Mouse (Mus musculus): ENCODE results near the gene Gcnt1. TPM values are rescaled to one million over a fixed set of nuclear protein-coding genes. Genes with fewer than 3 reads are reported as not detected.

Gene Gcnt1
- total and polyA plus RNA-seq, 3 experiments = 1.1 to 12.1 (median 10.8) TPM

DNA sequence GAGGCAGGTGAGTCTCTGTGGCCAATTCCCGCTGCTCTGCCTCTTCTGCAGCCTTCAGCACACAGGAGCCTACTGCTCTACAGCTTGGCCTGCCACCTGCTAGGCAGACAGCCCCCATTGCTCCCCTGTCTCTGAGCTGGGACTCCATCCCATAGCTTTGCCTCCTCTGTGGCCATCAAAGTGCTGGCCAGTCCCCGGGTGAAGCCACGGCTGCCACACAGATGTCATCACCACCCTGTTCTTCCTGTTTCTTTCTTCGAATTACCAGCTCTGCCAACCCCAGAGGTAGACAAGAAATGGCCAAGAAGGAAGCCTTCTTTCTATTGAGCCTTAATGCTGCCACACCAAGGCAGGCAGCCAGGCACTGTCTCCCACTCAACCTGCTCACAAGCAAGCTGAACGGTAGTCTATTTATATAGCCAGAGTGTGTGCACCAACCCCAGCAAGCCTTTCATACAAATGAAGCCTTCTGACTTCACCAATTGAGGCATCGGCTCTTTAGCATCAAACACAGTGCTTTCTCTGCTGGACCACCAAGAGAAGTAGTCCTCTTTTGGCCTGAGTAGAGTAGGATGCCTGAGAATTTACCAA, 10.3 kb upstream of the Gcnt1 start:
- Histone ChIP-seq H3K4me3 (no peak overlapping the region), H3K9ac (ENCODE audit: low read depth, low read length) (no peak overlapping the region), H3K27me3 (ENCODE audit: control insufficient read depth, insufficient read depth, low read length) (no peaks in the 10 kb centered on the region), H3K79me2 (replicated peaks; ENCODE audit: control insufficient read depth, insufficient read depth, low read length) (no peaks in the 10 kb centered on the region), H3K36me3 (ENCODE audit: control insufficient read depth, insufficient read depth, low read length) (no peaks in the 10 kb centered on the region), H3K27ac (no peak overlapping the region), H3K4me1 (ENCODE audit: control insufficient read depth, insufficient read depth, low read length) (no peaks in the 10 kb centered on the region)
- WGBS = 62% methylated on average over 6 of the region's 6 CpGs
- no peak for DNase-seq
- intact Hi-C loops (cut with DNase I) = no loop called here
- TF ChIP-seq EP300 (IDR thresholded peaks at IDR 0.05; ENCODE audit: insufficient read depth, low read depth, low read length) (no peak), CTCF (IDR thresholded peaks at IDR 0.05) (no peak), POLR2A (IDR thresholded peaks at IDR 0.05; ENCODE audit: insufficient read depth, low read depth, low read length) (no peak)

DNA sequence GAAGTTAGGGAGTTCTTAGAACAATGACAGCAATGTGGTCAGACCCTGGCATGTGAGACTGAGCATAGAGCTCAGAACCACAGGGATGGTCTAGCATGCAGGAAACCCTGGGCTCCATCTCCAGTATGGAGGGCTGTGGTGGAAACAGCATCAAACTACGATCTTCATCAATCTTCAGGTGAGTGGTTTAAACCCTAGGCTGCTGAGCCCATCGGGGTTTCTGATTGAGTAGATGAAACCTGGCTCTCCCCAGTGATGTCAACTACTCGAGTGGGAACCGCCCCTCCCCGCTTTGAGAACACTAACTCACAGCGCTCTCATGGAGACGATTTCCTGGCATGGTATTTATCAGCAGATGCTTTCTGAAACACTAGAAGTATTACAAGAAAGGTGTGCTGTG, 7.9 kb upstream of the Gcnt1 start:
- WGBS = 61% methylated on average over 7 of the region's 7 CpGs
- no peak for DNase-seq
- H3K27ac ChIP-seq = no peak overlapping the region
- no peak overlapping the region for H3K9ac ChIP-seq (ENCODE audit: low read depth, low read length)
- no peaks in the 10 kb centered on the region for H3K27me3 ChIP-seq (ENCODE audit: control insufficient read depth, insufficient read depth, low read length)
- no peak overlapping the region for H3K4me3 ChIP-seq
- intact Hi-C loops (cut with DNase I) = no loop called here
- TF ChIP-seq CTCF (IDR thresholded peaks at IDR 0.05) (no peak), POLR2A (IDR thresholded peaks at IDR 0.05; ENCODE audit: insufficient read depth, low read depth, low read length) (no peak), EP300 (IDR thresholded peaks at IDR 0.05; ENCODE audit: insufficient read depth, low read depth, low read length) (no peak)
- H3K36me3 ChIP-seq (ENCODE audit: control insufficient read depth, insufficient read depth, low read length) = no peaks in the 10 kb centered on the region
- no peaks in the 10 kb centered on the region for H3K4me1 ChIP-seq (ENCODE audit: control insufficient read depth, insufficient read depth, low read length)
- H3K79me2 ChIP-seq (replicated peaks; ENCODE audit: control insufficient read depth, insufficient read depth, low read length) = no peaks in the 10 kb centered on the region

DNA sequence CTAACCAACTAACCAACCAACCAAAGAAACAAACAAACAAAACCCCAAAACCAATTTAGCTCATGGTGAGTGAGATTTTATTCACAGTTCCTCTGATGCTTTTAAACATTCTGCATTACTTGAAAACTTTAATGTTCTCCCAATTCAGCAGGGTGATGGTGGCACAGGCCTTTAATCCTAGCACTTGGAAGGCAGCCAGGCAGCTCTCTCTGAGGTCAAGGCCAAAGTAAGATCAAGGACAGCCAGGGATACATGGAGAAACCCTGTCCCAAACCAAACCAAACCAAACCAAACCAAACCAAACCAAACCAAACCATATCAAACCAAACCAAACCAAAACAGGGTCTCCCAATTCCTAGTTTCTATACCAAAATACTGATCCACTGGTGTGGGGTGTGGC, 6.2 kb upstream of the Gcnt1 start:
- no peak overlapping the region for H3K9ac ChIP-seq (ENCODE audit: low read depth, low read length)
- H3K36me3 ChIP-seq (ENCODE audit: control insufficient read depth, insufficient read depth, low read length) = no peaks in the 10 kb centered on the region
- no peaks in the 10 kb centered on the region for H3K79me2 ChIP-seq (replicated peaks; ENCODE audit: control insufficient read depth, insufficient read depth, low read length)
- no peak overlapping the region for H3K4me3 ChIP-seq
- H3K27ac ChIP-seq = no peak overlapping the region
- no peaks in the 10 kb centered on the region for H3K27me3 ChIP-seq (ENCODE audit: control insufficient read depth, insufficient read depth, low read length)
- TF ChIP-seq POLR2A (IDR thresholded peaks at IDR 0.05; ENCODE audit: insufficient read depth, low read depth, low read length) (no peak), CTCF (IDR thresholded peaks at IDR 0.05) (no peak), EP300 (IDR thresholded peaks at IDR 0.05; ENCODE audit: insufficient read depth, low read depth, low read length) (no peak)
- DNase-seq = no peak
- intact Hi-C loops (cut with DNase I) = no loop called here
- H3K4me1 ChIP-seq (ENCODE audit: control insufficient read depth, insufficient read depth, low read length) = no peaks in the 10 kb centered on the region

DNA sequence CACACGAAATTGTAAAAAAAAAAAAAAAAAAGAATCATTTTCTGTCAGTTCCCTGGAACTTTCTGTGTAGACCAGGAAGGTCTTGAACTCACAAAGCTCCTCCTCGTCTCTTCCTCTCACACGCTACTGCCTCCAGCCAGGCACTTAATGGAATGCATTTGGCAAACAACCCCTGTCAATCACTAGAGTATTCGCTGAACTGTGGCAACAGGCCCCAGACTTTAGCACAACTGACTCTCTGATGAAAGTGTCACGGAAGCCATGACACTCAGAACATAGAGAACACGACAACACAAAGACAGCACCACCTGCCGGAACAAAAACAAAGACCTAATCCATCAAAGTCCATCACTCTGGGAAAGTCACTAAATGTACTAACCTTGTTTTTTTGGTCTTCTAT, 3.1 kb downstream of the Gcnt1 start:
- Histone ChIP-seq H3K36me3 (ENCODE audit: control insufficient read depth, insufficient read depth, low read length) (no peaks in the 10 kb centered on the region), H3K9ac (ENCODE audit: low read depth, low read length) (no peak overlapping the region), H3K4me3 (no peak overlapping the region), H3K27me3 (ENCODE audit: control insufficient read depth, insufficient read depth, low read length) (no peaks in the 10 kb centered on the region), H3K79me2 (replicated peaks; ENCODE audit: control insufficient read depth, insufficient read depth, low read length) (no peaks in the 10 kb centered on the region), H3K27ac (no peak overlapping the region), H3K4me1 (ENCODE audit: control insufficient read depth, insufficient read depth, low read length) (no peaks in the 10 kb centered on the region)
- intact Hi-C loops (cut with DNase I) = no loop called here
- no peak for TF ChIP-seq CTCF (IDR thresholded peaks at IDR 0.05)
- no peak for TF ChIP-seq EP300 (IDR thresholded peaks at IDR 0.05; ENCODE audit: insufficient read depth, low read depth, low read length)
- no peak for TF ChIP-seq POLR2A (IDR thresholded peaks at IDR 0.05; ENCODE audit: insufficient read depth, low read depth, low read length)
- 64% methylated on average over 7 of the region's 7 CpGs for WGBS
- DNase-seq = no peak

DNA sequence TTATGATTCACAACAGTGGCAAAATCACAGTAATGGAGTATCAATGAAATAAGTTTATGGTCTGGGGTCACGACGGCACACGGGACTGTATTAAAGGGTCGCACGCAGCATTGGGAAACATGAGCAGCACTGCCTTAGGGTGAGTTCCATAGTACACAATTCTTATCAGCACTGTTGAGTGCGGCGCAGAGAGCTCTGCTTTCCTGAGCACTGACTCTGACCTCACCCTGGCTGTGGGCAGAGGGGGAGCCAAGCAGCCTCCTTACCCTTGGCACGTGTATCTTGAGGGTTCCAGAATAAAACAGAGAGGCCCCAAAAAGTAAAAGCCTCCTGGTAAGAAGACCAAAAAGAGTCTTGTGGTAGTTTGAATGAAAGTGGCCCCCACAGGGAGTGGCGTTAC, 4.1 kb downstream of the Gcnt1 start:
- WGBS = 65% methylated on average over 9 of the region's 9 CpGs
- Histone ChIP-seq H3K9ac (ENCODE audit: low read depth, low read length) (no peak overlapping the region), H3K27me3 (ENCODE audit: control insufficient read depth, insufficient read depth, low read length) (no peaks in the 10 kb centered on the region), H3K79me2 (replicated peaks; ENCODE audit: control insufficient read depth, insufficient read depth, low read length) (no peaks in the 10 kb centered on the region), H3K4me1 (ENCODE audit: control insufficient read depth, insufficient read depth, low read length) (no peaks in the 10 kb centered on the region), H3K27ac (no peak overlapping the region), H3K4me3 (no peak overlapping the region), H3K36me3 (ENCODE audit: control insufficient read depth, insufficient read depth, low read length) (no peaks in the 10 kb centered on the region)
- DNase-seq = no peak
- no peak for TF ChIP-seq EP300 (IDR thresholded peaks at IDR 0.05; ENCODE audit: insufficient read depth, low read depth, low read length)
- no peak for TF ChIP-seq CTCF (IDR thresholded peaks at IDR 0.05)
- TF ChIP-seq POLR2A (IDR thresholded peaks at IDR 0.05; ENCODE audit: insufficient read depth, low read depth, low read length) = no peak
- intact Hi-C loops (cut with DNase I) = no loop called here

DNA sequence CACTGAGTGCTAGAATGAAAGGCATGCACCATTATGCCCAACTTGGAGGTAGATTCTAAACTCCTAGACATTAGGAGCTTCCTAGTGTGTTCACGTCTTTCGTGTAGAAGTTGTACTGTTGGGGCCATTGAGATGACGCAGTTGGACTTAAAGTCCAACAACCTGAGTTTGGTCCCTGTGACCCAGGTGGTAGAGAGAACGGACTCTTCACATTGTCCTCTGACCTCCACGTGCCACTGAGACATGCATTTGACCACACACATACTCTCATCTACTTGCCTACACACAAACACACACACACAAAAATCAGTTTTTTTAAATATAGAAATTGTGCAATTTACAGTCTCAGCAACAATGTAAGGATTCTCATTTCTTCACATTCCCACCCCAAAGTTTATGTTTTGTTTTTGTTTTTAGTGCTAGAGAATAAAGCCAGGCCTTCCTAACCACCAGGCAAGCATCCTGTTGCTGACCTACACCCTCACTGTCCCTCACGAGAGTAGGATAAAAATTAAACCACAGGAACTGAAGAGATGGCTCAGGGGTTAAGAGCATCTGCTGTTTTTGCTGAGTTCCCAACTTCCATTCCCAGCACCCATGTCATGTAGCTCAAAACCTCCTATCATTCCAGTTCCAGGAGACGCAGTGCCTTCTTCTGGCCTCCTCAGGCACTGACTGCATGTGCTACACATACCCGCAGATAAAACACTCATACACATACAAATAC, 6.1 kb downstream of the Gcnt1 start:
- WGBS = 96% methylated on average over 8 of the region's 8 CpGs
- Histone ChIP-seq H3K4me1 (ENCODE audit: control insufficient read depth, insufficient read depth, low read length) (no peaks in the 10 kb centered on the region; the same call in 1 of the 2 replicates), H3K79me2 (replicated peaks; ENCODE audit: control insufficient read depth, insufficient read depth, low read length) (no peaks in the 10 kb centered on the region)

More for the DNA sequence above, 6.1 kb downstream of the Gcnt1 start:
- Histone ChIP-seq H3K27ac (no peak overlapping the region), H3K27me3 (ENCODE audit: control insufficient read depth, insufficient read depth, low read length) (no peaks in the 10 kb centered on the region), H3K4me3 (no peak overlapping the region), H3K36me3 (ENCODE audit: control insufficient read depth, insufficient read depth, low read length) (no peaks in the 10 kb centered on the region), H3K9ac (ENCODE audit: low read depth, low read length) (no peak overlapping the region)
- no peak for DNase-seq
- intact Hi-C loops (cut with DNase I) = no loop called here
- TF ChIP-seq CTCF (IDR thresholded peaks at IDR 0.05) (no peak), POLR2A (IDR thresholded peaks at IDR 0.05; ENCODE audit: insufficient read depth, low read depth, low read length) (no peak), EP300 (IDR thresholded peaks at IDR 0.05; ENCODE audit: insufficient read depth, low read depth, low read length) (no peak)

All from heart, adult 2 months (tissue).